Mouse (Mus musculus) midbrain, embryonic 16.5 days (tissue): ENCODE measurements around the gene Cmss1. TPM values are rescaled to one million over a fixed set of nuclear protein-coding genes. Genes with fewer than 3 reads are reported as not detected.

Experiments
- ATAC-seq: fragments of 200-750 bp; cut with Nextera tagmentation; 2 replicates; pipeline ENCODE4 v1.8.0; 2017; ENCODE audit warnings: moderate TSS enrichment
- H3K27ac ChIP-seq: fragments of 300-500 bp; sonication (generic); 2 replicates; pipeline ENCODE4 v1.5.1; 2014; ENCODE audit warnings: mild to moderate bottlenecking, low read length, mixed read lengths
- H3K27me3 ChIP-seq: fragments of 300-500 bp; sonication (generic); 2 replicates; pipeline ENCODE4 v1.6.1; 2014; ENCODE audit warnings: low read depth, low read length, mixed read lengths; ENCODE audit not compliant: control insufficient read depth, insufficient read depth
- H3K36me3 ChIP-seq: fragments of 300-500 bp; sonication (generic); 2 replicates; pipeline ENCODE4 v1.6.1; 2014; ENCODE audit warnings: mild to moderate bottlenecking, low read length, moderate library complexity, mixed read lengths; ENCODE audit not compliant: control insufficient read depth, insufficient read depth
- H3K4me1 ChIP-seq: fragments of 300-500 bp; sonication (generic); 2 replicates; pipeline ENCODE4 v1.6.1; 2014; ENCODE audit warnings: mild to moderate bottlenecking, low read length, mixed read lengths; ENCODE audit not compliant: control insufficient read depth, insufficient read depth
- H3K4me2 ChIP-seq: fragments of 300-500 bp; sonication (generic); 2 replicates; pipeline ENCODE4 v1.6.1; 2014; ENCODE audit warnings: mild to moderate bottlenecking, low read length, mixed read lengths
- H3K4me3 ChIP-seq: fragments of 300-500 bp; sonication (generic); 2 replicates; pipeline ENCODE4 v1.5.1; 2014; ENCODE audit warnings: low read depth, mild to moderate bottlenecking, low read length, moderate library complexity, mixed read lengths
- H3K9ac ChIP-seq: fragments of 300-500 bp; sonication (generic); 2 replicates; pipeline ENCODE4 v1.6.1; 2014; ENCODE audit warnings: low read depth, low read length, mixed read lengths
- H3K9me3 ChIP-seq: fragments of 300-500 bp; sonication (generic); replicated peaks from 2 replicates; pipeline ENCODE4 v1.6.1; 2014; ENCODE audit warnings: mild to moderate bottlenecking, low read length, mixed read lengths; ENCODE audit not compliant: control insufficient read depth, poor library complexity, severe bottlenecking
- WGBS: fragments of 180-500 bp; shearing (Covaris S2); extraction: QIAGEN DNeasy Blood & Tissue Kit; methylation state at CpG from one replicate; pipeline ENCODE4 v1.1.7; 2014; 5-methylcytosine and 5-hydroxymethylcytosine counted together
- polyA plus RNA-seq: library from polyadenylated mRNA; unstranded; fragments of >200 nt; fragmentation: Nextera tagmentation; extraction: Ambion mirVana; gene quantifications from 2 replicates; pipeline ENCODE4 v1.2.1, GENCODE M21; 2015

The Cmss1 gene
- polyA plus RNA-seq, 1 experiment from 2014 or later, result 37.4 TPM

DNA sequence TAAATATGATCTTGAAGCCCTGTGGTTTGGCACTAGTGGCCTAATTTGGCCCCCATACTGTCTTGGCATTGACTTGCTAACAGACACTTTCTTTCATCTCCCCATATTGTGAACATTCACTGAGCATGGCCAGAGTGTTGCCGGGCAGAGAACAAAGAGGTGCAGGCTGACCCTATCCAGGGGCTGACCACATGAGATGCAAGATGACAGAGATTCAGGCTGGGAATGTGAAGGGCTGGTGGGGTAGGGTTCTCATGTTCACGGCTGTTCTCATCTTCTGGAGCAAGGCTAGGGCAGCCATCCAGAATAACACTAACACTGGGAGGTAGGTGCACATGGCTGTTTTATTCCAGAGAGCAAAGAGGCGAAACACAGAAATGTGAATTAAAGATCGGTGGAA is 92.3 kb downstream of the Cmss1 start:
- Histone ChIP-seq H3K4me2 (no peak overlapping the region), H3K4me1 (no peaks in the 10 kb centered on the region), H3K27ac (no peak overlapping the region), H3K36me3 (no peaks in the 10 kb centered on the region), H3K9ac (no peak overlapping the region), H3K4me3 (no peak overlapping the region), H3K9me3 (no peaks in the 10 kb centered on the region), H3K27me3 (no peaks in the 10 kb centered on the region)
- WGBS, result 63% methylated on average over 4 of the region's 4 CpGs
- ATAC-seq, result no peak

- no peak for ATAC-seq
Measured at GRCm38 (mm10) chr16:57513562-57513961, 93.1 kb downstream of the Cmss1 start.

GRCm38 (mm10) chr16:57509099-57509498 is 97.6 kb downstream of the Cmss1 start:
- H3K9me3 ChIP-seq, result no peaks in the 10 kb centered on the region
- no peak for ATAC-seq
- 94% methylated on average over 3 of the region's 3 CpGs for WGBS
- no peaks in the 10 kb centered on the region for H3K27me3 ChIP-seq
- H3K4me2 ChIP-seq, result no peak overlapping the region
- no peak overlapping the region for H3K4me3 ChIP-seq
- H3K27ac ChIP-seq, result no peak overlapping the region
- H3K36me3 ChIP-seq, result no peaks in the 10 kb centered on the region
- no peak overlapping the region for H3K9ac ChIP-seq
- H3K4me1 ChIP-seq, result no peaks in the 10 kb centered on the region

More at GRCm38 (mm10) chr16:57513562-57513961, 93.1 kb downstream of the Cmss1 start:
- H3K9ac ChIP-seq, result no peak overlapping the region
- no peaks in the 10 kb centered on the region for H3K27me3 ChIP-seq
- WGBS, result 91% methylated on average over 7 of the region's 7 CpGs
- H3K27ac ChIP-seq, result no peak overlapping the region
- no peaks in the 10 kb centered on the region for H3K9me3 ChIP-seq
- H3K4me1 ChIP-seq, result no peaks in the 10 kb centered on the region
- H3K4me3 ChIP-seq, result no peak overlapping the region
- H3K4me2 ChIP-seq, result no peak overlapping the region
- H3K36me3 ChIP-seq, result no peaks in the 10 kb centered on the region

DNA sequence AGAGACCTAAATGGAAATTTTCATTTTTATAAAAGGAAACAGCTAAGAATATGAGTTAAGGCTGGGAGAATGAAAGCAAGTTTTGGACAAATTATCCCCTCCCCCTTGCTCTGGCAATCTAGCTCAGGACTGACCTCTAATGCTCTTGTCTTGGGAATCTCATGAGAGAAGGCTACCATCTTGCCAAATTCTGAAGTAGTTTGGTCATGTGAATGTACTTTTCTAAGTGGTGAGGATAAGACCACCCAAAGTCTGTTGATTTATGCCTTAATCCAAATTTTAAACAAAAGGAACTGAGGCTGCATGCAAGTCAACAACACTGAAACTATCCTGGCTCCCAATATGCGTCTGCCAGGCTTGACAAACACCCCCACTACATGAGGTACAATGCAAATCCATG is 98.3 kb downstream of the Cmss1 start:
- no peak overlapping the region for H3K9ac ChIP-seq
- H3K4me1 ChIP-seq, result no peaks in the 10 kb centered on the region
- no peak overlapping the region for H3K4me2 ChIP-seq
- WGBS, result 93% methylated on average over 1 of the region's 1 CpGs
- no peak overlapping the region for H3K4me3 ChIP-seq
- no peaks in the 10 kb centered on the region for H3K36me3 ChIP-seq
- no peak overlapping the region for H3K27ac ChIP-seq
- no peaks in the 10 kb centered on the region for H3K27me3 ChIP-seq
- H3K9me3 ChIP-seq, result no peaks in the 10 kb centered on the region
- ATAC-seq, result no peak

DNA sequence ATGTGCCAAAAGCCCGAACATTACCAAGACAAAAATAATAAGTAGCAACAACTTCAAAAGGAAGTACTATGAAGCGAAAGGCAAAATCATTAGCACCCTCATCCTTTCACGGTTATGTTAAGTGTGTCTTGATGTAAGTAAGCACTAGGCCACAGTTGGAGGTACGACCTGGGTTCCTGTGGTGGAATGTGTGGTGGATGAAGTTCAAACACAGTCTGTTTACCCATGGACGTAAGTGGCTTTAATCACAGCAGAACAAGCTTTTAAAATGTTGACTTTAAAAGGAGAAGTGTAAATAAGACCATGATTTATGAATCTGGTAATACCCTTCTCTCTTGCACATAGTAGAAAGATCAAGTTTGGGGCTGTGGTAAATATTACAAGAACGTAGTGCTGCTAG is 100.5 kb downstream of the Cmss1 start:
- no peak for ATAC-seq
- WGBS, result 85% methylated on average over 6 of the region's 6 CpGs
- H3K4me2 ChIP-seq, result no peak overlapping the region
- H3K4me3 ChIP-seq, result no peak overlapping the region
- no peak overlapping the region for H3K27ac ChIP-seq
- H3K4me1 ChIP-seq, result no peaks in the 10 kb centered on the region
- H3K9ac ChIP-seq, result no peak overlapping the region
- H3K36me3 ChIP-seq, result no peaks in the 10 kb centered on the region
- H3K9me3 ChIP-seq, result no peaks in the 10 kb centered on the region
- H3K27me3 ChIP-seq, result no peaks in the 10 kb centered on the region

- 94% methylated on average over 4 of the region's 4 CpGs for WGBS
- H3K9ac ChIP-seq, result no peak overlapping the region
- no peak overlapping the region for H3K4me3 ChIP-seq
- H3K4me2 ChIP-seq, result no peak overlapping the region
- H3K36me3 ChIP-seq, result no peaks in the 10 kb centered on the region
- ATAC-seq, result no peak
- no peaks in the 10 kb centered on the region for H3K9me3 ChIP-seq
- H3K4me1 ChIP-seq, result no peaks in the 10 kb centered on the region
- no peaks in the 10 kb centered on the region for H3K27me3 ChIP-seq
- no peak overlapping the region for H3K27ac ChIP-seq
Measured at GRCm38 (mm10) chr16:57504728-57505127, 101.9 kb downstream of the Cmss1 start.

DNA sequence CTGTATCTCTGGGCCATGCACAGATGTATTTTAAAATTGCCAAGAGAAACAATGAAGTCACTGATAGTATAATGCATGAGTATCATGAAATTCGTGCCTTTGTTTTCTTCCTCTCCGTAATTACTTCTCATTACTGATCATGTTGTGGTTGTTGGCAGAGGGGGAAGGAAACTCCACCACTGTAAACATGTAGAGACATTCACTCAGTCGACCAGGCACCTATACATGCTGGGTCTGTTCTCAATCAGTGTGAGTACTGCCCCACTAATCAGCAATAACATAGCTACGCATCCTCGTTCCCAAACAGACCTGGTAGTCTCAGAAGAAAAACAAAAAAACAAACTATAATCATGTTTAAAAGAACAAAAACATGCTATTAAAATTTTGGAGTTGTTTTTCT is 103.9 kb downstream of the Cmss1 start:
- H3K9ac ChIP-seq, result no peak overlapping the region
- no peak overlapping the region for H3K27ac ChIP-seq
- no peak overlapping the region for H3K4me2 ChIP-seq
- no peaks in the 10 kb centered on the region for H3K9me3 ChIP-seq
- no peaks in the 10 kb centered on the region for H3K27me3 ChIP-seq
- no peak for ATAC-seq
- no peaks in the 10 kb centered on the region for H3K36me3 ChIP-seq
- WGBS, result 79% methylated on average over 5 of the region's 5 CpGs
- no peaks in the 10 kb centered on the region for H3K4me1 ChIP-seq
- H3K4me3 ChIP-seq, result no peak overlapping the region

DNA sequence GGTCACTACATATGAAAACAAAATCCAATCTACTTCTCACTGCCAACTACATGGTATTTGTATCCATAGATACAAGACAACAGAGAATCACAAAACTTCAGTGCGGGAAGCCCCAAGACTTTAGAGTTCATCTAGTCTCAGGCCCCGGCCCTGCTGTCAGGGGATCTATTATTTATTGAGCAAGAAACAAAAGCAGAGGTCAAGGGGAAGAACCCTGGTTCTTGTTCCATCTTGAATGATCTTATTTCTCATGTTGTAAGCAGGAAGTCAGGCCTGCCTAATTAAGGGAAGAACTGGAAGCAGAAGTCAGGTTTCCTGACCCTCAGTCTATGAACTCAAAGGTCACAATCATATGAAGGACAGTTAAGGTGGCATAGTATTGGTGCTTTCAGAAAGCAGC is 104.4 kb downstream of the Cmss1 start:
- Histone ChIP-seq H3K4me2 (no peak overlapping the region), H3K9me3 (no peaks in the 10 kb centered on the region), H3K27me3 (no peaks in the 10 kb centered on the region), H3K9ac (no peak overlapping the region), H3K27ac (no peak overlapping the region), H3K4me1 (no peaks in the 10 kb centered on the region), H3K4me3 (no peak overlapping the region), H3K36me3 (no peaks in the 10 kb centered on the region)
- 27% methylated on average over 2 of the region's 2 CpGs for WGBS
- no peak for ATAC-seq

DNA sequence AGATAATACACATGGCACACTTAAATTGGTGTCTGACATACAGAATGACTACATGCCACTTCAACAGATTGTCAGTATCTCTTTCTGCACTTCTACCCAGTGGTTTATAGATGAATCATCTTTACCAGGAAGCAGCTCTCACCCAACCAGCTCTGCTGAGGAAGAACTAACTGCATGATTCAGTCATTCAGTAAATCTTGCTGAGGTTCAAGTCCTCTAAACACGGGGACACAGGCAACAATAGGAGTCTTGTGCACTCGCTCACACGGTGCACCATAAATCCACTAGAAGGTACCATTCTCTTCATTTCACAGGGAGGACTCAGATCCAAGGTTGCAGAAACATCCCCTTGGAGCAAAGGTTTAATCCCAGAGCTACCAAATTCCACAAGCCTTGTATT is 105.8 kb downstream of the Cmss1 start:
- no peaks in the 10 kb centered on the region for H3K36me3 ChIP-seq
- no peak overlapping the region for H3K9ac ChIP-seq
- no peaks in the 10 kb centered on the region for H3K27me3 ChIP-seq
- no peak overlapping the region for H3K4me3 ChIP-seq
- H3K9me3 ChIP-seq, result no peaks in the 10 kb centered on the region
- H3K4me2 ChIP-seq, result no peak overlapping the region
- ATAC-seq, result no peak
- 64% methylated on average over 3 of the region's 3 CpGs for WGBS
- no peaks in the 10 kb centered on the region for H3K4me1 ChIP-seq
- no peak overlapping the region for H3K27ac ChIP-seq
